Mouse (Mus musculus) liver, embryonic 13.5 days (tissue): ENCODE results near the gene Alox12b. TPM values are rescaled to one million over a fixed set of nuclear protein-coding genes. Genes with fewer than 3 reads are reported as not detected.

Source experiments
- ATAC-seq: fragments of 200-750 bp; cut with Nextera tagmentation; 2 replicates; pipeline ENCODE4 v1.8.0; 2017; ENCODE audit warnings: low read depth, mild to moderate bottlenecking, moderate number of reproducible peaks, moderate library complexity
- DNase-seq: peaks from one replicate; pipeline ENCODE4 v3.0.0; 2022
- H3K27ac ChIP-seq: fragments of 300-500 bp; sonication (generic); 2 replicates; pipeline ENCODE4 v1.5.1; 2015; ENCODE audit warnings: moderate library complexity, mild to moderate bottlenecking, inconsistent platforms
- H3K27me3 ChIP-seq: fragments of 300-500 bp; sonication (generic); 2 replicates; pipeline ENCODE4 v1.6.1; 2015; ENCODE audit warnings: mild to moderate bottlenecking, inconsistent platforms
- H3K36me3 ChIP-seq: fragments of 300-500 bp; sonication (generic); 2 replicates; pipeline ENCODE4 v1.6.1; 2015; ENCODE audit warnings: mild to moderate bottlenecking, inconsistent platforms
- H3K4me1 ChIP-seq: fragments of 300-500 bp; sonication (generic); replicated peaks from 2 replicates; pipeline ENCODE4 v1.6.1; 2015; ENCODE audit warnings: inconsistent platforms
- H3K4me2 ChIP-seq: fragments of 300-500 bp; sonication (generic); 2 replicates; pipeline ENCODE4 v1.6.1; 2015; ENCODE audit warnings: inconsistent platforms, mild to moderate bottlenecking, moderate library complexity
- H3K4me3 ChIP-seq: fragments of 300-500 bp; sonication (generic); replicated peaks from 2 replicates; pipeline ENCODE4 v1.5.1; 2015; ENCODE audit warnings: mild to moderate bottlenecking, inconsistent platforms
- H3K9ac ChIP-seq: fragments of 300-500 bp; sonication (generic); 2 replicates; pipeline ENCODE4 v1.6.1; 2015; ENCODE audit warnings: mild to moderate bottlenecking, inconsistent platforms
- H3K9me3 ChIP-seq: fragments of 300-500 bp; sonication (generic); replicated peaks from 2 replicates; pipeline ENCODE4 v1.6.1; 2016; ENCODE audit warnings: inconsistent platforms
- WGBS: fragments of 180-500 bp; shearing (Covaris S2); methylation state at CpG from one replicate; pipeline ENCODE4 v1.1.7; 2015; ENCODE audit not compliant: insufficient replicate concordance; 5-methylcytosine and 5-hydroxymethylcytosine counted together
- polyA plus RNA-seq: library from polyadenylated mRNA; unstranded; fragments of >200 nt; fragmentation: Nextera tagmentation; extraction: Ambion mirVana; gene quantifications from 2 replicates; pipeline ENCODE4 v1.2.1, GENCODE M21; 2015

Gene Alox12b
- polyA plus RNA-seq, result not detected in 2 replicates

DNA sequence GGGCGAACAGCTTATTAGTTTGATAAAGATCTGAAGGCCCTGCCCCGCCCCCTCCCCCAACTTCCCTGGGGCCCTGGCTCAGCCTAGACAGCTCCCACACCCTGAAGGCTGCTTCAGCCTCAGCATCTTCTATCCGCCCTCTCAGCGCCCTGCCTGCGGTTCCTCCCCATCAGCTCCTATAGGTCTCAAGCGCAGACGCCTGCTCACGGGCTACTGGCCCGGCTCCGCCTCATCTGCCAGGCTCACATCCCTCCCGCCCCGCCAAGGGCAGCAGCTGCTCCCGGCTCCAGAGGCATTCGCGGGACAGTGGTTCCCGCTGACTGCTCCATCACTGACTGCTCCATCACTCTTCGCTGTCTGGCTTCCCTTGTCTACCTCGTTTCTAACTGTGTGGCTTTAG is at the start of gene Alox12b:
TSS of gene Alox12b (plus strand) at position 190 of the 400 bp plus-strand sequence.
- no peak within 1 kb of the TSS for H3K4me2 ChIP-seq
- no peak for ATAC-seq
- H3K4me1 ChIP-seq, result peaks cover 17% of the 10 kb centered on the region
- DNase-seq, result no peak
- peaks cover 68% of the 10 kb centered on the region for H3K27me3 ChIP-seq
- H3K9ac ChIP-seq, result no peak within 1 kb of the TSS
- no peaks in the 10 kb centered on the region for H3K9me3 ChIP-seq
- 5% methylated on average over 18 of the region's 18 CpGs for WGBS
- no peak within 1 kb of the TSS for H3K4me3 ChIP-seq
- H3K27ac ChIP-seq, result no peak within 1 kb of the TSS
- H3K36me3 ChIP-seq, result no peaks in the 10 kb centered on the region

- Histone ChIP-seq H3K9me3 (no peaks in the 10 kb centered on the region), H3K36me3 (peaks cover 67% of the 10 kb centered on the region), H3K4me3 (no peak overlapping the region), H3K4me2 (no peak overlapping the region), H3K27ac (no peak overlapping the region), H3K27me3 (0 out of 2 replicates have a peak, but pooled peaks cover 3% of the 10 kb centered on the region), H3K9ac (no peak overlapping the region), H3K4me1 (peaks cover 27% of the 10 kb centered on the region)
- ATAC-seq (no peak), DNase-seq (no peak)
- 80% methylated on average over 11 of the region's 11 CpGs for WGBS
These were observed 49.1 kb upstream of the Alox12b start for GRCm38 (mm10) chr11:69107676-69108075.

- Histone ChIP-seq H3K4me1 (peaks cover 27% of the 10 kb centered on the region), H3K27ac (no peak overlapping the region), H3K27me3 (0 out of 2 replicates have a peak, but pooled peaks cover 3% of the 10 kb centered on the region), H3K4me2 (no peak overlapping the region), H3K36me3 (peaks cover 61% of the 10 kb centered on the region), H3K9me3 (no peaks in the 10 kb centered on the region), H3K9ac (no peak overlapping the region), H3K4me3 (no peak overlapping the region)
- 85% methylated on average over 9 of the region's 9 CpGs for WGBS
- no peak for DNase-seq
- no peak for ATAC-seq
These were observed 48.6 kb upstream of the Alox12b start for GRCm38 (mm10) chr11:69108223-69108622.

GRCm38 (mm10) chr11:69109032-69109900 is 47.5 kb upstream of the Alox12b start:
- no peak for ATAC-seq
- H3K9me3 ChIP-seq, result no peaks in the 10 kb centered on the region
- H3K36me3 ChIP-seq, result peaks cover 51% of the 10 kb centered on the region
- peak overlapping the region; percentile 52; the same call in 1 of the 2 replicates for H3K9ac ChIP-seq
- peak overlapping the region; percentile 27; the same call in 1 of the 2 replicates for H3K27ac ChIP-seq
- peak overlapping the region; percentile 65 for H3K4me2 ChIP-seq
- no peak for DNase-seq
- 74% methylated on average over 13 of the region's 13 CpGs for WGBS
- 0 out of 2 replicates have a peak, but pooled peaks cover 3% of the 10 kb centered on the region for H3K27me3 ChIP-seq
- H3K4me3 ChIP-seq, result no peak overlapping the region
- peaks cover 27% of the 10 kb centered on the region for H3K4me1 ChIP-seq

- peak; percentile 85 for DNase-seq
- Histone ChIP-seq H3K27ac (peak overlapping the region; percentile 66), H3K4me1 (peaks cover 27% of the 10 kb centered on the region), H3K9ac (peak overlapping the region; percentile 56), H3K36me3 (peaks cover 39% of the 10 kb centered on the region), H3K9me3 (no peaks in the 10 kb centered on the region), H3K27me3 (0 out of 2 replicates have a peak, but pooled peaks cover 3% of the 10 kb centered on the region), H3K4me3 (peak overlapping the region; percentile 55), H3K4me2 (peak overlapping the region; percentile 65)
- under 1% methylated on average over 30 of the region's 30 CpGs for WGBS
- ATAC-seq, result peak; percentile 80
These were observed 46.3 kb upstream of the Alox12b start for GRCm38 (mm10) chr11:69110319-69111046.

GRCm38 (mm10) chr11:69111051-69111810 is 45.6 kb upstream of the Alox12b start:
- Histone ChIP-seq H3K4me3 (peak overlapping the region; percentile 55), H3K9me3 (no peaks in the 10 kb centered on the region), H3K27me3 (0 out of 2 replicates have a peak, but pooled peaks cover 3% of the 10 kb centered on the region), H3K27ac (peak overlapping the region; percentile 13; the same call in 1 of the 2 replicates), H3K9ac (peak overlapping the region; percentile 56), H3K4me1 (peaks cover 27% of the 10 kb centered on the region), H3K4me2 (peak overlapping the region; percentile 65), H3K36me3 (peaks cover 31% of the 10 kb centered on the region)
- ATAC-seq (no peak), DNase-seq (no peak)
- WGBS, result 4% methylated on average over 21 of the region's 21 CpGs

DNA sequence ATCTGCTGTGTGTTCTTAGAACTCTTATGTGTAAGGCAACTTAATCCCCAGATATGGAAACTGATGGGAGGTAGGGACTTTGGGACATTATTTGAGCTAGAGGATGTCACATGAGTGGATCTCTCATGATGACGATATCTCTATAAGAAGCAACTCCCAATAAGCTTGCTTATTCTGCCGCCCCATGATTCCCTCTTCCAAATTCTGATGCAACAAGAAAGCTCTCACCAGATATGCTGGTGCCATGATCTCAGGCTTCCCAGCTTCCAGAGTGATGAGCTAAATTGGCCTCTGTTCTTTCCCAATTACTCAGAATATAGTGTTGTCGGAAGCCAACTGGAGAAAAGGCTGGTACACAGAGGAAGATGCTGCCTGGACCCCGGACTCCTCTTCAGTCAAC is 44.9 kb upstream of the Alox12b start:
- peak overlapping the region; percentile 65 for H3K4me2 ChIP-seq
- no peak overlapping the region for H3K27ac ChIP-seq
- peaks cover 26% of the 10 kb centered on the region for H3K36me3 ChIP-seq
- peak overlapping the region; percentile 56; the same call in 1 of the 2 replicates for H3K9ac ChIP-seq
- H3K9me3 ChIP-seq, result no peaks in the 10 kb centered on the region
- ATAC-seq (no peak), DNase-seq (no peak)
- H3K4me1 ChIP-seq, result peaks cover 28% of the 10 kb centered on the region
- H3K27me3 ChIP-seq, result 0 out of 2 replicates have a peak, but pooled peaks cover 8% of the 10 kb centered on the region
- 40% methylated on average over 4 of the region's 4 CpGs for whole genome bisulfite sequencing
- peak overlapping the region; percentile 55 for H3K4me3 ChIP-seq

- no peak overlapping the region for H3K9ac ChIP-seq
- ATAC-seq (no peak), DNase-seq (no peak)
- peaks cover 5% of the 10 kb centered on the region for H3K36me3 ChIP-seq
- H3K27ac ChIP-seq, result no peak overlapping the region
- WGBS, result 46% methylated on average over 3 of the region's 3 CpGs
- no peak overlapping the region for H3K4me2 ChIP-seq
- H3K9me3 ChIP-seq, result no peaks in the 10 kb centered on the region
- H3K4me1 ChIP-seq, result peaks cover 46% of the 10 kb centered on the region
- H3K27me3 ChIP-seq, result peaks cover 11% of the 10 kb centered on the region
- no peak overlapping the region for H3K4me3 ChIP-seq
These were observed 42.8 kb upstream of the Alox12b start for GRCm38 (mm10) chr11:69114018-69114417.

- no peak overlapping the region for H3K4me2 ChIP-seq
These were observed 42.2 kb upstream of the Alox12b start for GRCm38 (mm10) chr11:69114621-69115020.

DNA sequence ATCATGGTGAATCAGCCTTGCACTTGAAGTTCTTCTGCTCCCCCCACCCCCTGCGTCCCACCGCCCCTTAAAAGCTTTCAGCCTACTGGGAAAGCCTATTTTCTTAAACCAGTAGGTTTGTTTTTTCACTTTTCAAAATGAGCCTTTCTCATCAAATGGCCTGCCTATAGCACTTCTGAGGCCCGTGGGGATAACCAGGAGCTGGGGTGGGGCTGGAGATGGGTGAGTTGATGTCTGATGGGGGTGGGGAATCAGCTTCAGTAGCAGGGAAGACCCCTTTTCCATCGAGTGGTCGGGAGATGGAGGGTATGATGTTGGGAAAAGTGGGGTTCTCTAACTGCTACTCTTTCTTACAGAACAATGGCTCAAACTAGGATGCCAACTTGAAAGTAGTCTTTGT is 39.9 kb upstream of the Alox12b start:
- peaks cover 39% of the 10 kb centered on the region for H3K27me3 ChIP-seq
- H3K4me1 ChIP-seq, result peaks cover 54% of the 10 kb centered on the region
- no peaks in the 10 kb centered on the region for H3K9me3 ChIP-seq
- no peak overlapping the region for H3K9ac ChIP-seq
- no peak overlapping the region for H3K27ac ChIP-seq
- no peak for DNase-seq
- no peak for ATAC-seq
- H3K36me3 ChIP-seq, result no peaks in the 10 kb centered on the region
- peak overlapping the region; percentile 99 for H3K4me2 ChIP-seq
- peak overlapping the region; percentile 74 for H3K4me3 ChIP-seq
- 55% methylated on average over 5 of the region's 5 CpGs for WGBS

More at GRCm38 (mm10) chr11:69114621-69115020, 42.2 kb upstream of the Alox12b start:
- H3K27ac ChIP-seq, result no peak overlapping the region
- WGBS, result 63% methylated on average over 3 of the region's 3 CpGs
- H3K27me3 ChIP-seq, result peaks cover 17% of the 10 kb centered on the region
- H3K9me3 ChIP-seq, result no peaks in the 10 kb centered on the region
- DNase-seq, result no peak
- H3K4me1 ChIP-seq, result peaks cover 46% of the 10 kb centered on the region
- H3K9ac ChIP-seq, result no peak overlapping the region
- H3K36me3 ChIP-seq, result no peaks in the 10 kb centered on the region
- no peak overlapping the region for H3K4me3 ChIP-seq
- no peak for ATAC-seq
